ENCODE assay signal across 22 mouse cellular contexts in the genomic region with DNA sequence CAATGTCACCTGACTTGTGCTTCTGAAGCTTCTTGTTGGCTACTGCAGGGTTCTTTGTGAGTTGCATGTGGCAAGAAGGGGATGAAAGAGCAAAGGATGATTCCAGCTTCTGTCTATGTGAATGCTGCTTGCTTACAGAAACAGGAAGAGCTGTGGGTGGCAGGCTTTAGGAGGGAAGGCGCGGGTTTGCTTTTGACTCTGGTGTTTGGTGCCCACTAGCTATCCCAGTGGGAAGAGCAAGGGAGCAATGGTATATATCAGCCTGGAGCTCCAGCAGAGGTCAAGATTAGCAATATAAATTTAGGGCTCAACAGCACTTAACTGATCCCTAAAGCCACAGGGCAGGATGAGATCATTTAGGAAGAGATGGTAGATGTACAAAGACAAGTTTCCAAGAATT.
A peak's percentile ranks its signal among the peaks of the same experiment; 100 is the strongest.
DNase-seq lines count a peak whose midpoint lies in the region; ATAC-seq and TF ChIP-seq lines count a peak whose summit lies in the region.
"Had no signal": no experiment of that assay in that cellular context is flagged by ENCODE, and none has a peak within 500 bp of the region (broad histone marks: within the 10 kb centered on the region; RNA-seq: fewer than 3 reads in every experiment).

No protein-coding gene starts in this region.

- DNase-seq in cerebellum, adult 2 months = no peak
- no peak for DNase-seq in cerebellum, adult 11-12 months
- peak; percentile 19 to 26 for DNase-seq in left cerebral cortex, postnatal 25 days (ENCODE audit: low spot score in 2 of 2)
- no peak for DNase-seq in left cerebral cortex, postnatal 10 days (ENCODE audit: extremely low spot score in 1 of 2, low spot score in 2 of 2)
- DNase-seq in right cerebral cortex, adult 18-20 months = peak; percentile 34
- no peak for DNase-seq in right cerebral cortex, adult 2 months (ENCODE audit: low spot score in 2 of 2)
- DNase-seq: adrenal gland, postnatal 14 days; cerebellum, adult 9-11 months; heart, postnatal 14 days; kidney, adult 11 months; kidney, postnatal 14 days; right cerebral cortex, postnatal 14 days had no signal

- peak; percentile 37; the same call in 1 of the 2 replicates for TF ChIP-seq CTCF in cerebellum, adult 2 months (IDR thresholded peaks at IDR 0.05; ENCODE audit: borderline replicate concordance, insufficient read depth, low read depth, low read length)
- peak; percentile 53 for TF ChIP-seq CTCF in intestine, postnatal 0 days (IDR thresholded peaks at IDR 0.05; ENCODE audit: low read depth)

- no peak overlapping the region for H3K4me2 ChIP-seq in intestine, postnatal 0 days (replicated peaks; ENCODE audit: low read depth)
- no peak overlapping the region for H3K4me2 ChIP-seq in intestine, embryonic 15.5 days (replicated peaks)
- H3K4me2 ChIP-seq: heart, embryonic 12.5 days; liver, embryonic 12.5 days; lung, embryonic 15.5 days; neural tube, embryonic 15.5 days had no signal

- intact Hi-C loops in left cerebral cortex, postnatal 25 days (cut with DNase I) = no loop called here
- intact Hi-C loops in left cerebral cortex, postnatal 10 days (cut with DNase I) = no loop called here

- H3K9me3 ChIP-seq in intestine, postnatal 0 days (ENCODE audit: control insufficient read depth) = no peaks in the 10 kb centered on the region
- no peaks in the 10 kb centered on the region for H3K9me3 ChIP-seq in intestine, embryonic 15.5 days
- H3K9me3 ChIP-seq: embryonic facial prominence, embryonic 10.5 days; heart, embryonic 12.5 days; liver, embryonic 12.5 days; lung, embryonic 15.5 days; midbrain, embryonic 10.5 days; neural tube, embryonic 15.5 days had no signal

- H3K27me3 ChIP-seq in cerebellum, adult 2 months (ENCODE audit: control insufficient read depth, insufficient read depth, low read length) = no peaks in the 10 kb centered on the region
- H3K27me3 ChIP-seq in intestine, postnatal 0 days (replicated peaks; ENCODE audit: control insufficient read depth, insufficient read depth, low read length) = no peaks in the 10 kb centered on the region
- H3K27me3 ChIP-seq in intestine, embryonic 15.5 days (replicated peaks) = no peaks in the 10 kb centered on the region
- H3K27me3 ChIP-seq: heart, embryonic 12.5 days; liver, embryonic 12.5 days; lung, embryonic 15.5 days; neural tube, embryonic 15.5 days had no signal

- ATAC-seq in intestine, postnatal 0 days = no peak
- no peak for ATAC-seq in intestine, embryonic 15.5 days
- ATAC-seq: forebrain, embryonic 16.5 days; hindbrain, postnatal 0 days; liver, embryonic 12.5 days had no signal

- no peak for TF ChIP-seq POLR2A in cerebellum, adult 2 months (IDR thresholded peaks at IDR 0.05; ENCODE audit: borderline replicate concordance, insufficient read depth, low read length)

- no peak overlapping the region for H3K9ac ChIP-seq in intestine, postnatal 0 days (ENCODE audit: low read depth, low read length)
- no peak overlapping the region for H3K9ac ChIP-seq in intestine, embryonic 15.5 days
- H3K9ac ChIP-seq: heart, embryonic 12.5 days; liver, embryonic 12.5 days; lung, embryonic 15.5 days; neural tube, embryonic 15.5 days had no signal

- no peak overlapping the region for H3K27ac ChIP-seq in cerebellum, adult 2 months (ENCODE audit: insufficient read depth, low read length)
- no peak overlapping the region for H3K27ac ChIP-seq in intestine, postnatal 0 days (ENCODE audit: low read depth, low read length)
- no peak overlapping the region for H3K27ac ChIP-seq in intestine, embryonic 15.5 days
- H3K27ac ChIP-seq: embryonic facial prominence, embryonic 10.5 days; hindbrain, postnatal 0 days; liver, embryonic 12.5 days; lung, embryonic 15.5 days; midbrain, embryonic 10.5 days; neural tube, embryonic 15.5 days had no signal

- no peaks in the 10 kb centered on the region for H3K36me3 ChIP-seq in intestine, postnatal 0 days (ENCODE audit: control insufficient read depth, insufficient read depth)
- no peaks in the 10 kb centered on the region for H3K36me3 ChIP-seq in intestine, embryonic 15.5 days
- H3K36me3 ChIP-seq: embryonic facial prominence, embryonic 10.5 days; heart, embryonic 12.5 days; liver, embryonic 12.5 days; lung, embryonic 15.5 days; midbrain, embryonic 10.5 days; neural tube, embryonic 15.5 days had no signal

- no peak overlapping the region for H3K4me3 ChIP-seq in cerebellum, adult 2 months (replicated peaks; ENCODE audit: insufficient read depth, low read depth, low read length)
- H3K4me3 ChIP-seq in intestine, postnatal 0 days (ENCODE audit: low read depth, low read length) = no peak overlapping the region
- no peak overlapping the region for H3K4me3 ChIP-seq in intestine, embryonic 15.5 days (replicated peaks)
- H3K4me3 ChIP-seq: embryonic facial prominence, embryonic 10.5 days; heart, embryonic 12.5 days; liver, embryonic 12.5 days; lung, embryonic 15.5 days; midbrain, embryonic 10.5 days; neural tube, embryonic 15.5 days had no signal

- H3K4me1 ChIP-seq in cerebellum, adult 2 months (ENCODE audit: control insufficient read depth, insufficient read depth, low read length) = no peaks in the 10 kb centered on the region; the same call in 1 of the 2 replicates
- H3K4me1 ChIP-seq in intestine, postnatal 0 days (replicated peaks; ENCODE audit: control insufficient read depth, insufficient read depth, low read length) = no peaks in the 10 kb centered on the region
- H3K4me1 ChIP-seq in intestine, embryonic 15.5 days (replicated peaks) = no peaks in the 10 kb centered on the region
- H3K4me1 ChIP-seq: liver, embryonic 12.5 days; lung, embryonic 15.5 days; neural tube, embryonic 15.5 days had no signal

- WGBS in cerebellum, adult 2 months = 77% methylated on average over 2 of the region's 2 CpGs
- 76% methylated on average over 2 of the region's 2 CpGs for WGBS in intestine, postnatal 0 days
- 70% methylated on average over 2 of the region's 2 CpGs for WGBS in intestine, embryonic 15.5 days

Comparison
In these comparisons a context has a peak if more than half of its experiments do, and no peak if none do; other contexts are left out.
1. DNase-seq: peak in left cerebral cortex, postnatal 25 days (2 of 2) and right cerebral cortex, adult 18-20 months (single experiment); none in cerebellum, adult 2 months (0 of 2), cerebellum, adult 11-12 months (single experiment), left cerebral cortex, postnatal 10 days (0 of 2) and right cerebral cortex, adult 2 months (0 of 2).